Mouse (Mus musculus): ENCODE results near the gene Dhx40.

DNA sequence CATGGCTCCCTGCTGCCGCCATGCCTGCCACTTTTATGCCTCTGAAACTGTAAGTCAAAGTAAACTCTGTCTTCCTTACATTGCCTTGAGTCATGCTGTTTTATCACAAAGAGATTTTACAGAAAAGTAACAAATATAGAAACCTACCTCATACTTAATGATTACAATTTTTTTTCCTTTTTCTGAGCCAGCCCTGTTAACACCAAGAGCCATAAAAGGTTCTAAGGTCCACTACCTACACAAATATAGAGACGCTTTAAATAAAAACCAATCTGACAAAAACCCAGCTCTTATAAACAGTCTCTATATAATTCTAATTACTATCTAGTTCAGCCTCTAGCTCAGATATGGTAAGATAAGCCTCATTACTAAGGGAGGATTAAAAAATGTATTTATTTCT lies 43.0 kb downstream of the Dhx40 start:
- TF ChIP-seq USF1 (IDR thresholded peaks at IDR 0.05; ENCODE audit: low read depth): no peak
- no peak for TF ChIP-seq CTCF (IDR thresholded peaks at IDR 0.05; ENCODE audit: control insufficient read depth, insufficient read depth, insufficient read length)
- no peak for TF ChIP-seq FOSL1 (IDR thresholded peaks at IDR 0.05; ENCODE audit: insufficient read depth, low read length, poor library complexity, severe bottlenecking)

Data from C2C12 (cell line).